Mouse (Mus musculus): Measurements from ENCODE around the gene Ntng1.

Gene Ntng1

GRCm38 (mm10) chr3:110143206-110144061 lies at the start of gene Ntng1:
Gene Ntng1 (minus strand): TSS chr3:110144011.
- DNase-seq (ENCODE audit: extremely low read depth, low read depth), result no peak

DNA sequence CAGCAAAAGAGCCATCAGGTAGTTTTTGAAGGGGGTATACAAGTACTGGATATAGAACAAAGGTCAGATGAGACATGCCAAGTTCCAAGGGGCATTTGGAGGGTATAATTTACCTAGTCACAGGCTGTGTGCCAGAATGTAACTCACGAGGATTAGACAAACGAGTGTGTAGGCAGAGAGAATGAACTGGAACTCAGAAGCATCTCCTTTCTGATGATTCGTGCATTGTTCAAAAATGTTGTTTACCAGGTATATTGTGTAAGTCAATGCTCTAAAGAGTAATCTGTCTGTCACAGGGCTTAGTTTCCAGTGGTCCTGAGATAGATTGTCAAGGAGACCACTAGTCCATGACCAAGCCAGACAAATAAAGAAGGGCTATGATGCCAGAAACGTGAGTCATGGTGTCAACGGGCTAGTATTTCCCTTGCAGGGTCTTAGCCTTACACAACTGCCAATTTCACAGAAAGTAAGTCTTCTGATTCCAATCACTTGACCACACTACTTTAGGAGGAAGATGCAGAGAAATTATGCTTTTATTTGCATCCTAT lies 43.7 kb upstream of the Ntng1 start:
- no peak for DNase-seq (ENCODE audit: extremely low read depth, low read depth)

GRCm38 (mm10) chr3:110149089-110149488 lies 5.3 kb upstream of the Ntng1 start:
- DNase-seq (ENCODE audit: extremely low read depth, low read depth), result no peak

- DNase-seq (ENCODE audit: extremely low read depth, low read depth), result no peak
Measured at GRCm38 (mm10) chr3:110144301-110145055, 667 bp upstream of the Ntng1 start.

- DNase-seq (ENCODE audit: extremely low read depth, low read depth), result no peak
Measured at GRCm38 (mm10) chr3:110142314-110143205, 1.3 kb downstream of the Ntng1 start.

GRCm38 (mm10) chr3:110141351-110142302 lies 2.2 kb downstream of the Ntng1 start:
- peak; percentile 4 for DNase-seq (ENCODE audit: extremely low read depth, low read depth)

DNA sequence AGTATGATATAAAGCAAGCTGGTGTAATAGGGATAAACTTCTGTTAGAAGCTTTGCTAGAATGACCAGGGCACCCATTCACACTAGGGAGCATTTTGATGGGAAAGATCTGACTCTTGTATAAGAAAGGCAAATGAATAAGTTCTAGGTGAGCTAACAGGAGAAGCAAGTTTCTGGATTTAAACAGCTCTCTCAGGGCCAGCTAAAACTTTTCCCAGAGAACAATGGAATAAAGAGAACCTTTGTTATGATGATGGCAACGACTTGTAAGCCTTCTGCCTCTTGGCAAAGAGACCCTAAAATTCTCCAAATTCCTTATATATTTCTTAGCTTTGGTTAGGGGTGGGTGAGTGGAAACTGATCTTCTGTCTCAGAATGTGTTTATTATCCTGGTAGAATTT lies 7.7 kb downstream of the Ntng1 start:
- no peak for DNase-seq (ENCODE audit: extremely low read depth, low read depth)

DNA sequence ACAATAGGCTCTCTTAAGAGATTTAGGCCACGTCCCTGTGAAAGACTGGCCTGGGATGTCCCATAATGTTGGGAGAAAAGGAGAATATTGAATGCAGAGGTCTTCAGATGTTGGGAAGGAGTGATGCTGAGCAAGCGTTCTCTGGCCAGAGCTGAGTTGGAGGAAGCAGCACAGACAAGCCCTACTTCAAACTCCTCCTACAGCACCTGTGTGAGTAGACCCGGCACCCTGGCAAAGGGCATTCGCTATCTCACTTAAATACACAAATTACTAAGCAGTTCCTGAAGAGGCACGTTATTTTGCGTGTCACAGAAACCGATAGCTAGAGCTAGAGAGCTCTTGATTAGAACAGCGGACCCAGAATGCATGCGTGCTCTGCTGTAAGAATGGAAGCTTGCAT lies 10.7 kb downstream of the Ntng1 start:
- no peak for DNase-seq (ENCODE audit: extremely low read depth, low read depth)

GRCm38 (mm10) chr3:110132289-110132688 lies 11.5 kb downstream of the Ntng1 start:
- no peak for DNase-seq (ENCODE audit: extremely low read depth, low read depth)

GRCm38 (mm10) chr3:110131043-110131891 lies 12.5 kb downstream of the Ntng1 start:
- DNase-seq (ENCODE audit: extremely low read depth, low read depth), result no peak

DNA sequence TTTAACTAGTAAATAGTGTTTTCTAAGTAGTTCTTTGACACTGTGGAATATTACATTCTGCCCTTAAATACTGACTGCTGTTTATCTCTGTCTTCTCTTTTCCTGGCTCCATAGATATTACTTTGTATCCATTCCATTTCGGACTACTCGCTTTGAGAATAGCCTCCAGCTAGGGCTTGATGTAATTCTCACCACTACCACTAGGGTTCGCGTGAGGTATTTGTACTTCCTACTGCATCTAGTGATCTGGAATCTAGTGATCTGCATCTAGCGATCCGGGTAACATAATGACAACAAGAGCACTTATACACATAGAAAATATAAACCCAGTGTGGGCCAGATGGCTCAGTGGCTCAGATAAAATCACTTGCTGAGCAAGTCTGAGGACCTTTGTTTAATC lies 14.2 kb downstream of the Ntng1 start:
- DNase-seq (ENCODE audit: extremely low read depth, low read depth), result peak; percentile 16

DNA sequence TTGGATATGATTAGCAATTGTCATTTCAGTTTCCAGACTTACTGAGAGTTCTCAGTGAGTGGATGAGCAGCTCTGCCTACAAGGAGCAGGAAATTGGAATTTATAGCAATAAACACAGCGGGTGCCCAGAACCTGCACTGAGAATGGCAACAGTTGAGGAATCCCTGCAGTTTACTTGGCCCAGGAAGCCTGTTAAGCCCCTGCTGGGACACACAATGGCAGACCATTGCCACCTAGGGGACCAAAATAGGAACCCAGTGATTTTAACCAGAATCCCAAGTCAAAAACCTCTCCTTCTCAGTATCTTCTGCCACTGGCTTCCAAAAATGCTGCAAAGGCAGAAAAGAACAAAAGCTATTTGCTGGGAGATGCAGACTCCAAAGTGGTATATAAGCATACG lies 37.8 kb downstream of the Ntng1 start:
- no peak for DNase-seq (ENCODE audit: extremely low read depth, low read depth)

GRCm38 (mm10) chr3:110094407-110094806 lies 49.4 kb downstream of the Ntng1 start:
- no peak for DNase-seq (ENCODE audit: extremely low read depth, low read depth)

- no peak for DNase-seq (ENCODE audit: extremely low read depth, low read depth)
Measured at GRCm38 (mm10) chr3:110094003-110094402, 49.8 kb downstream of the Ntng1 start.

DNA sequence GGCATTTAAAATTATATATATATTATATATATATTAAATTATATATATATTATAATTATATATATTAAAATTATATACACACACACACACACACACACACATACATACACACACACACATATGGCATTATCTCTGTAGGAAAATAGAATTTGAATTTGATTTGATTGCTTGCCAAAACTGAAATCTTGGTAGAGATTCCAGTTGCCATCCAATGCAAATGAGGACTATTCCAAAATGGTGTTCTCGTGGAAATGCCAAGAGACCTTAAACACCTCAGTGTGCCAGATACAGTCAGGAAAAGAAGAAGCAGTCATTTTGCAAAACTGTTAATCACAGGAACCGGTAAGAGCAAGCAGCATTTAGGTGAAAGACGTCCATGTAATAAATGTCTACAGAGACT lies 51.3 kb downstream of the Ntng1 start:
- no peak for DNase-seq (ENCODE audit: extremely low read depth, low read depth)

DNA sequence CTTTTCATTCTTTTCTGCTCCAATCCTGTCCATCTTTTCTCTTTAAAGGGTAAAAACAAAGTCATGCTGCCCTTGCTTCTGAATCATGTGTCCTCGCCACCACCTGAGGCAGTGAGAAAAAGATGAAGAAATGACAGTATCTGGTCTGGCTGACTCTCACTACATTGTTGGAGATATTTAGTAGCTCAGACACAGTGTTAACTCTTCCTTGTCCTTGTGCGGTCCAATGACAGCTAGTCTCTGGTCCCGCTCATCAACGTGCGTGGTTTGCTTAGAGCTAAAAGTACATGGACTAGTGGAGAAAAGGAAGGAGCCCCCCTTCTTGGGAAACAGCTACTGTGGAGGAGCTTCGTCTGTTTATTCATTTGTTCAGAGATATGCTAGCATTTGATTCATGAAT lies 56.6 kb downstream of the Ntng1 start:
- no peak for DNase-seq (ENCODE audit: extremely low read depth, low read depth)

- no peak for DNase-seq (ENCODE audit: extremely low read depth, low read depth)
Measured at GRCm38 (mm10) chr3:110085336-110085735, 58.5 kb downstream of the Ntng1 start.

DNA sequence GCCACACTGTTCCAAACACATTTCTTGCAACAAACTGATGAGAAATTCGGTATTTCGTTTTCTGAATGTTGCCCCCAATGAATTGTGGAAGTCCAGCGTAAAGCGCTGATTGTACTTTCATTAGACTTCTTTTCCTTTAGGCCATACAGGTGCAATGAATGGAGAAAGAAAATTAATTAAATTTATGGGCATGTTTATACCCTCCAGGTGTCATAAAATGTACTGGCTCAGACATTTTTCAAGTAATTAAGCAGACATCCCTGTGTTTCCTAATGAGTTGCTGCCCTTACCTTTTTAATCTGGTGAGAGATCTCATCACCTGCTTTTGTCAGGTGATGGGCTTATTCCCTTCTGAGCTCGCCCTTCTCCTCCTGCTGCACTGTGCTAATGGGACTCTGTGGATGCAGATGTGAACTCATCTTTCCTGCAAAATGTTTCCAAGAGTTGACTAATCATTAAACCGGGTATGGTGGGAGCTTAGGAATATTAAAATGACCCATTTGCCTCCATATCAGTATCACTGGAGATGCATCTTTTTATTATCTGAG lies 79.0 kb downstream of the Ntng1 start:
- no peak for DNase-seq (ENCODE audit: extremely low read depth, low read depth)

- no peak for DNase-seq (ENCODE audit: extremely low read depth, low read depth)
Measured at GRCm38 (mm10) chr3:110055915-110056314, 87.9 kb downstream of the Ntng1 start.
